Mouse (Mus musculus) brown adipose tissue, adult 24 weeks (tissue): ENCODE measurements around the gene Cox4i2. TPM values are rescaled to one million over a fixed set of nuclear protein-coding genes. Genes with fewer than 3 reads are reported as not detected.

Source experiments
- H3K27ac ChIP-seq: fragments of 200-500 bp; replicated peaks from 2 replicates; pipeline ENCODE4 v1.5.1; 2012; ENCODE audit warnings: low read depth, mild to moderate bottlenecking, low read length
- H3K4me1 ChIP-seq: fragments of 200-500 bp; 2 replicates; pipeline ENCODE4 v1.6.1; 2012; ENCODE audit warnings: low read length, mixed read lengths; ENCODE audit not compliant: control insufficient read depth, insufficient read depth, insufficient read length
- H3K4me3 ChIP-seq: fragments of 200-500 bp; 2 replicates; pipeline ENCODE4 v1.5.1; 2012; ENCODE audit warnings: low read depth, mild to moderate bottlenecking, low read length, moderate library complexity; ENCODE audit not compliant: insufficient read depth
- polyA plus RNA-seq: library from polyadenylated mRNA; stranded (reverse); fragments of >200 nt; gene quantifications from 2 replicates; pipeline ENCODE4 v1.2.4, GENCODE M21; 2012; ENCODE audit not compliant: missing spikeins, insufficient read depth, insufficient read length

Gene Cox4i2
- polyA plus RNA-seq, 1 experiment = 8.7 TPM

GRCm38 (mm10) chr2:152813232-152813631 lies 59.3 kb downstream of the Cox4i2 start:
- Histone ChIP-seq H3K4me1 (peaks cover 47% of the 10 kb centered on the region), H3K27ac (no peak overlapping the region), H3K4me3 (no peak overlapping the region)

- H3K27ac ChIP-seq = no peak overlapping the region
- H3K4me1 ChIP-seq = peaks cover 56% of the 10 kb centered on the region
- H3K4me3 ChIP-seq = no peak overlapping the region
These were observed 60.4 kb downstream of the Cox4i2 start for GRCm38 (mm10) chr2:152814213-152814874.

Other genes starting within 250 kb of the Cox4i2 start
- gene Defb26, start 242.5 kb upstream of the Cox4i2 start, polyA plus RNA-seq = not detected in 2 replicates
- gene Defb28, start 235.9 kb upstream of the Cox4i2 start, polyA plus RNA-seq = not detected in 2 replicates
- not detected in 2 replicates for gene Defb29, start 214.1 kb upstream of the Cox4i2 start, polyA plus RNA-seq
- not detected in 2 replicates for gene Gm17416, start 184.8 kb upstream of the Cox4i2 start, polyA plus RNA-seq
- gene Defb21, start 181.4 kb upstream of the Cox4i2 start, polyA plus RNA-seq = not detected in 2 replicates
- not detected in 2 replicates for gene Defb19, start 173.9 kb upstream of the Cox4i2 start, polyA plus RNA-seq
- gene Defb45, start 154.8 kb upstream of the Cox4i2 start, polyA plus RNA-seq = not detected in 2 replicates
- gene Defb36, start 149.8 kb upstream of the Cox4i2 start, polyA plus RNA-seq = not detected in 2 replicates
- not detected in 2 replicates for gene Defb25, start 131.1 kb upstream of the Cox4i2 start, polyA plus RNA-seq
- 1.2 and 1.6 TPM in 2 replicates for gene Rem1, start 127.2 kb upstream of the Cox4i2 start, polyA plus RNA-seq
- 54.9 and 59.2 TPM in 2 replicates for gene H13, start 84.7 kb upstream of the Cox4i2 start, polyA plus RNA-seq
- 42.0 and 42.5 TPM in 2 replicates for gene Mcts2, start 67.1 kb upstream of the Cox4i2 start, polyA plus RNA-seq
- gene Id1, start 17.9 kb upstream of the Cox4i2 start, polyA plus RNA-seq = 48.0 and 59.8 TPM in 2 replicates
- gene Bcl2l1, start 77.6 kb downstream of the Cox4i2 start, polyA plus RNA-seq = 22.5 and 23.5 TPM in 2 replicates
- not detected in 2 replicates for gene Tpx2, start 93.8 kb downstream of the Cox4i2 start, polyA plus RNA-seq
- gene Mylk2, start 157.2 kb downstream of the Cox4i2 start, polyA plus RNA-seq = 4.3 and 6.2 TPM in 2 replicates
- gene Foxs1, start 179.0 kb downstream of the Cox4i2 start, polyA plus RNA-seq = 1.1 and 2.6 TPM in 2 replicates
- gene Dusp15, start 197.5 kb downstream of the Cox4i2 start, polyA plus RNA-seq = not detected in 2 replicates
- gene Ttll9, start 208.3 kb downstream of the Cox4i2 start, polyA plus RNA-seq = not detected in 2 replicates